Mouse (Mus musculus): Measurements from ENCODE around the gene Laptm5. TPM values are rescaled to one million over a fixed set of nuclear protein-coding genes. Genes with fewer than 3 reads are reported as not detected.

Gene Laptm5
- 65.7 and 66.3 TPM in 2 replicates for polyA plus RNA-seq (2015; fragmentation: Nextera tagmentation; extraction: Ambion mirVana)

GRCm38 (mm10) chr4:130913077-130913476, at the start of gene Laptm5:
Gene Laptm5 (plus strand): TSS chr4:130913125.
- H3K4me1 ChIP-seq = peaks cover 12% of the 10 kb centered on the region
- no peak within 1 kb of the TSS for H3K4me2 ChIP-seq (replicated peaks)
- no peak for ATAC-seq (ENCODE audit: insufficient number of reproducible peaks, low FRiP score, low TSS enrichment, low read depth)
- H3K4me3 ChIP-seq (replicated peaks) = no peak within 1 kb of the TSS
- no peak within 1 kb of the TSS for H3K9ac ChIP-seq
- H3K27ac ChIP-seq (replicated peaks) = no peak within 1 kb of the TSS
- WGBS = 61% methylated on average over 11 of the region's 11 CpGs
- H3K9me3 ChIP-seq (replicated peaks) = no peaks in the 10 kb centered on the region
- no peaks in the 10 kb centered on the region for H3K36me3 ChIP-seq
- no peaks in the 10 kb centered on the region for H3K27me3 ChIP-seq

GRCm38 (mm10) chr4:130865460-130865859, 47.5 kb upstream of the Laptm5 start:
- Histone ChIP-seq H3K4me1 (peaks cover 31% of the 10 kb centered on the region), H3K4me3 (replicated peaks) (no peak overlapping the region), H3K27me3 (peaks cover 26% of the 10 kb centered on the region), H3K9me3 (replicated peaks) (no peaks in the 10 kb centered on the region), H3K36me3 (no peaks in the 10 kb centered on the region), H3K4me2 (replicated peaks) (no peak overlapping the region), H3K27ac (replicated peaks) (no peak overlapping the region), H3K9ac (no peak overlapping the region)
- 30% methylated on average over 6 of the region's 9 CpGs for WGBS
- ATAC-seq (ENCODE audit: insufficient number of reproducible peaks, low FRiP score, low TSS enrichment, low read depth) = no peak

GRCm38 (mm10) chr4:130865901-130866371, 47.0 kb upstream of the Laptm5 start:
- Histone ChIP-seq H3K9ac (no peak overlapping the region), H3K4me2 (replicated peaks) (no peak overlapping the region), H3K9me3 (replicated peaks) (no peaks in the 10 kb centered on the region), H3K27ac (replicated peaks) (no peak overlapping the region), H3K36me3 (no peaks in the 10 kb centered on the region), H3K4me1 (peaks cover 31% of the 10 kb centered on the region), H3K4me3 (replicated peaks) (no peak overlapping the region), H3K27me3 (peaks cover 22% of the 10 kb centered on the region)
- no peak for ATAC-seq (ENCODE audit: insufficient number of reproducible peaks, low FRiP score, low TSS enrichment, low read depth)
- whole genome bisulfite sequencing = 14% methylated on average over 8 of the region's 8 CpGs

GRCm38 (mm10) chr4:130867940-130868339, 45.0 kb upstream of the Laptm5 start:
- no peaks in the 10 kb centered on the region for H3K36me3 ChIP-seq

GRCm38 (mm10) chr4:130868803-130869202, 44.1 kb upstream of the Laptm5 start:
- no peak for ATAC-seq (ENCODE audit: insufficient number of reproducible peaks, low FRiP score, low TSS enrichment, low read depth)
- Histone ChIP-seq H3K4me2 (replicated peaks) (no peak overlapping the region), H3K27me3 (peaks cover 4% of the 10 kb centered on the region; the same call in 1 of the 2 replicates), H3K9ac (no peak overlapping the region), H3K36me3 (no peaks in the 10 kb centered on the region), H3K9me3 (replicated peaks) (no peaks in the 10 kb centered on the region), H3K4me3 (replicated peaks) (no peak overlapping the region), H3K27ac (replicated peaks) (no peak overlapping the region), H3K4me1 (peaks cover 17% of the 10 kb centered on the region)
- whole genome bisulfite sequencing = 56% methylated on average over 5 of the region's 5 CpGs

More at GRCm38 (mm10) chr4:130867940-130868339, 45.0 kb upstream of the Laptm5 start:
- WGBS = 53% methylated on average over 6 of the region's 6 CpGs
- Histone ChIP-seq H3K4me1 (peaks cover 17% of the 10 kb centered on the region), H3K9ac (no peak overlapping the region), H3K27me3 (peaks cover 8% of the 10 kb centered on the region; the same call in 1 of the 2 replicates), H3K9me3 (replicated peaks) (no peaks in the 10 kb centered on the region), H3K4me2 (replicated peaks) (no peak overlapping the region), H3K27ac (replicated peaks) (no peak overlapping the region), H3K4me3 (replicated peaks) (no peak overlapping the region)
- no peak; the same call in 1 of the 2 replicates for ATAC-seq (ENCODE audit: insufficient number of reproducible peaks, low FRiP score, low TSS enrichment, low read depth)

GRCm38 (mm10) chr4:130872414-130872813, 40.5 kb upstream of the Laptm5 start:
- no peak overlapping the region for H3K9ac ChIP-seq
- no peak for ATAC-seq (ENCODE audit: insufficient number of reproducible peaks, low FRiP score, low TSS enrichment, low read depth)
- WGBS = 38% methylated on average over 11 of the region's 11 CpGs

GRCm38 (mm10) chr4:130873440-130873839, 39.5 kb upstream of the Laptm5 start:
- no peaks in the 10 kb centered on the region for H3K9me3 ChIP-seq (replicated peaks)
- no peak overlapping the region for H3K27ac ChIP-seq (replicated peaks)
- H3K9ac ChIP-seq = no peak overlapping the region
- H3K4me2 ChIP-seq (replicated peaks) = no peak overlapping the region
- 87% methylated on average over 5 of the region's 5 CpGs for WGBS
- no peak overlapping the region for H3K4me3 ChIP-seq (replicated peaks)
- H3K4me1 ChIP-seq = peaks cover 34% of the 10 kb centered on the region
- no peak for ATAC-seq (ENCODE audit: insufficient number of reproducible peaks, low FRiP score, low TSS enrichment, low read depth)
- H3K27me3 ChIP-seq = no peaks in the 10 kb centered on the region
- no peaks in the 10 kb centered on the region for H3K36me3 ChIP-seq

More at GRCm38 (mm10) chr4:130872414-130872813, 40.5 kb upstream of the Laptm5 start:
- peaks cover 27% of the 10 kb centered on the region for H3K4me1 ChIP-seq
- no peak overlapping the region for H3K4me3 ChIP-seq (replicated peaks)
- no peak overlapping the region for H3K4me2 ChIP-seq (replicated peaks)
- H3K36me3 ChIP-seq = no peaks in the 10 kb centered on the region
- no peak overlapping the region for H3K27ac ChIP-seq (replicated peaks)
- H3K27me3 ChIP-seq = 0 out of 2 replicates have a peak, but pooled peaks cover 4% of the 10 kb centered on the region
- no peaks in the 10 kb centered on the region for H3K9me3 ChIP-seq (replicated peaks)

GRCm38 (mm10) chr4:130874601-130875000, 38.3 kb upstream of the Laptm5 start:
- WGBS = 8% methylated on average over 10 of the region's 10 CpGs
- ATAC-seq (ENCODE audit: insufficient number of reproducible peaks, low FRiP score, low TSS enrichment, low read depth) = 0 out of 2 replicates have a peak, but pooled peaks have one; percentile 6
- H3K4me1 ChIP-seq = peaks cover 42% of the 10 kb centered on the region
- H3K9me3 ChIP-seq (replicated peaks) = no peaks in the 10 kb centered on the region
- peak overlapping the region; percentile 15; the same call in 1 of the 2 replicates for H3K4me2 ChIP-seq (replicated peaks)
- no peaks in the 10 kb centered on the region for H3K36me3 ChIP-seq
- H3K4me3 ChIP-seq (replicated peaks) = no peak overlapping the region
- no peak overlapping the region for H3K27ac ChIP-seq (replicated peaks)
- peaks cover 3% of the 10 kb centered on the region; the same call in 1 of the 2 replicates for H3K27me3 ChIP-seq
- no peak overlapping the region for H3K9ac ChIP-seq

GRCm38 (mm10) chr4:130876016-130876726, 36.8 kb upstream of the Laptm5 start:
- Histone ChIP-seq H3K9me3 (replicated peaks) (no peaks in the 10 kb centered on the region), H3K4me2 (replicated peaks) (no peak overlapping the region), H3K27me3 (peaks cover 3% of the 10 kb centered on the region; the same call in 1 of the 2 replicates), H3K27ac (replicated peaks) (no peak overlapping the region), H3K4me3 (replicated peaks) (no peak overlapping the region), H3K4me1 (peaks cover 46% of the 10 kb centered on the region), H3K36me3 (no peaks in the 10 kb centered on the region), H3K9ac (no peak overlapping the region)
- WGBS = 43% methylated on average over 14 of the region's 14 CpGs
- no peak for ATAC-seq (ENCODE audit: insufficient number of reproducible peaks, low FRiP score, low TSS enrichment, low read depth)

GRCm38 (mm10) chr4:130878273-130879047, 34.5 kb upstream of the Laptm5 start:
- WGBS = 2% methylated on average over 21 of the region's 21 CpGs
- Histone ChIP-seq H3K4me1 (peaks cover 46% of the 10 kb centered on the region), H3K27me3 (peaks cover 14% of the 10 kb centered on the region), H3K4me2 (replicated peaks) (peak overlapping the region; percentile 44), H3K36me3 (no peaks in the 10 kb centered on the region), H3K9me3 (replicated peaks) (no peaks in the 10 kb centered on the region), H3K4me3 (replicated peaks) (peak overlapping the region; percentile 19), H3K9ac (no peak overlapping the region), H3K27ac (replicated peaks) (peak overlapping the region; percentile 74)
- ATAC-seq (ENCODE audit: insufficient number of reproducible peaks, low FRiP score, low TSS enrichment, low read depth) = peak; percentile 80

- peaks cover 50% of the 10 kb centered on the region for H3K4me1 ChIP-seq
- WGBS = 22% methylated on average over 1 of the region's 1 CpGs
- no peak overlapping the region for H3K9ac ChIP-seq
These were observed 33.9 kb upstream of the Laptm5 start for GRCm38 (mm10) chr4:130879048-130879384.

More at GRCm38 (mm10) chr4:130879048-130879384, 33.9 kb upstream of the Laptm5 start:
- no peak overlapping the region for H3K4me3 ChIP-seq (replicated peaks)
- H3K36me3 ChIP-seq = no peaks in the 10 kb centered on the region
- H3K27ac ChIP-seq (replicated peaks) = peak overlapping the region; percentile 74
- no peak; the same call in 1 of the 2 replicates for ATAC-seq (ENCODE audit: insufficient number of reproducible peaks, low FRiP score, low TSS enrichment, low read depth)
- no peaks in the 10 kb centered on the region for H3K9me3 ChIP-seq (replicated peaks)
- peaks cover 14% of the 10 kb centered on the region for H3K27me3 ChIP-seq
- peak overlapping the region; percentile 44; the same call in 1 of the 2 replicates for H3K4me2 ChIP-seq (replicated peaks)

Data from embryonic facial prominence, embryonic 15.5 days (tissue).